Mouse (Mus musculus): ENCODE measurements around the gene Cntn3.

GRCm38 (mm10) chr6:102170913-102171312 lies 402.0 kb downstream of the Cntn3 start:
- TF ChIP-seq POLR2A (IDR thresholded peaks at IDR 0.05; ENCODE audit: insufficient read depth, low read depth, low read length) = no peak
- TF ChIP-seq CTCF (IDR thresholded peaks at IDR 0.05; ENCODE audit: insufficient read depth, low read depth, low read length) = no peak

All from olfactory bulb, adult 2 months (tissue).